Mouse (Mus musculus) thymus, postnatal 36 days (tissue): ENCODE data around the gene Olfr1415.
"Not testable (repeated sequence)": the region's sequence is repeated elsewhere in the genome, so short reads cannot be mapped to it uniquely, and the experiment has no call there.

Experiments
- DNase-seq, 2 experiments: peaks; one replicate each; pipeline ENCODE4 v3.0.0; 2022; ENCODE audit warnings: mixed read lengths in 2 of 2

The Olfr1415 gene

GRCm38 (mm10) chr1:92496001-92496400 is at the start of gene Olfr1415:
TSS of gene Olfr1415 (minus strand) at chr1:92496101.
- DNase-seq = no peak

- DNase-seq = no peak
Measured at GRCm38 (mm10) chr1:92539071-92539470, 43.2 kb upstream of the Olfr1415 start.

- DNase-seq = no peak
Measured at GRCm38 (mm10) chr1:92536972-92537371, 41.1 kb upstream of the Olfr1415 start.

GRCm38 (mm10) chr1:92523764-92524163 is 27.9 kb upstream of the Olfr1415 start:
- DNase-seq = no peak

GRCm38 (mm10) chr1:92521376-92521775 is 25.5 kb upstream of the Olfr1415 start:
- DNase-seq = no peak

- no peak for DNase-seq
Measured at GRCm38 (mm10) chr1:92519046-92519445, 23.1 kb upstream of the Olfr1415 start.

- DNase-seq = no peak
Measured at GRCm38 (mm10) chr1:92518561-92518960, 22.7 kb upstream of the Olfr1415 start, which contains the start of gene Olfr1414. TSS of gene Olfr1414 (minus strand) at chr1:92518661.

- no peak for DNase-seq
Measured at GRCm38 (mm10) chr1:92515390-92515789, 19.5 kb upstream of the Olfr1415 start.

GRCm38 (mm10) chr1:92511646-92512045 is 15.7 kb upstream of the Olfr1415 start:
- not testable (repeated sequence) for DNase-seq

GRCm38 (mm10) chr1:92485013-92485412 is 10.9 kb downstream of the Olfr1415 start, which contains the start of gene Olfr1416:
TSS of gene Olfr1416 (minus strand) at chr1:92485113.
- DNase-seq = no peak

- DNase-seq = no peak
Measured at GRCm38 (mm10) chr1:92474066-92474578, 21.8 kb downstream of the Olfr1415 start.

GRCm38 (mm10) chr1:92473165-92474041 is 22.5 kb downstream of the Olfr1415 start, which contains the start of gene Ndufa10:
TSS of gene Ndufa10 (minus strand) at chr1:92473860.
- peak; percentile 91 to 96 for DNase-seq

- no peak for DNase-seq
Measured at GRCm38 (mm10) chr1:92468891-92469290, 27.0 kb downstream of the Olfr1415 start.

GRCm38 (mm10) chr1:92458416-92458815 is 37.5 kb downstream of the Olfr1415 start:
- no peak for DNase-seq

- no peak for DNase-seq
Measured at GRCm38 (mm10) chr1:92457758-92458157, 38.1 kb downstream of the Olfr1415 start.

GRCm38 (mm10) chr1:92453751-92454445 is 42.0 kb downstream of the Olfr1415 start:
- DNase-seq = no peak

- no peak for DNase-seq
Measured at GRCm38 (mm10) chr1:92448293-92448692, 47.6 kb downstream of the Olfr1415 start.

- no peak for DNase-seq
Measured at GRCm38 (mm10) chr1:92441453-92442063, 54.3 kb downstream of the Olfr1415 start.

- DNase-seq = no peak
Measured at GRCm38 (mm10) chr1:92440066-92440750, 55.7 kb downstream of the Olfr1415 start.
